Mouse (Mus musculus): Measurements from ENCODE around the gene Nit1.

Gene Nit1

DNA sequence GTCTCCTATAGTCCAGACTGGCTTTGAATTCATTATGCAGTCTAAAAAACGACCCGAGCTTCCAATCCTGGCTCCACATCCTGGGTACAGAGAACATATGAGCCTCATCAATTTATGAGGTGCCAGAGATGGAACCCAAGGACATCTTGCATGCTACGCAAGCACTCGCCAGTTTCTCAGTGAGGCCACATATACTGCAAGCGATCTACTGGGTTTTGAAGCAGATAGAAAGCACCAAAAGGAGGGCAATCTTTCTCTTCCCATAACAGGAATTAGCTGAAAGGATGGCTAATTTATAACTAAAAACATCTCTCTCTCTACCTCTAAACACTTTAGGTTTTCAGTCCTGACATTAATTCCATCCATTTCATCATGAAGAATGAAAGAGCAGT lies 51.5 kb downstream of the Nit1 start:
- DNase-seq (ENCODE audit: low spot score): no peak

DNA sequence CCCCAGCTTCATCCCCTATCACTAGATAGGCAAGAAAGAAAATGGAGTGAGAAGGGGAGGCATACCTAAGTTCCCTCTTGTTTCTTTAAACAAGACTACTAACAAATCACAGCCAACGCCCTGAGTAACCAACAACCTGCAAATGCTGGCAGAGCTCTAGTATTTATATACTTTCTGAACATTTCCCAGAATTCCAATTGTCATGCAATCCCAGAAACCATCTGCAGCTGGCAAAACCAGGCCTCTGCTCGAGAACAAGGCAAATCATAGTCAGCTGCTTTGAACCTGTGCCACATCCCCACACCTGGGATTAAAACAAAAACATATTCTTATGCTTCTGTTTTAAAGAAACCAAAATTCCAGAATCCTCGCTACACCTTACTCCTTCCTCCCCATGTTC lies 52.1 kb downstream of the Nit1 start:
- no peak for DNase-seq (ENCODE audit: low spot score)

DNA sequence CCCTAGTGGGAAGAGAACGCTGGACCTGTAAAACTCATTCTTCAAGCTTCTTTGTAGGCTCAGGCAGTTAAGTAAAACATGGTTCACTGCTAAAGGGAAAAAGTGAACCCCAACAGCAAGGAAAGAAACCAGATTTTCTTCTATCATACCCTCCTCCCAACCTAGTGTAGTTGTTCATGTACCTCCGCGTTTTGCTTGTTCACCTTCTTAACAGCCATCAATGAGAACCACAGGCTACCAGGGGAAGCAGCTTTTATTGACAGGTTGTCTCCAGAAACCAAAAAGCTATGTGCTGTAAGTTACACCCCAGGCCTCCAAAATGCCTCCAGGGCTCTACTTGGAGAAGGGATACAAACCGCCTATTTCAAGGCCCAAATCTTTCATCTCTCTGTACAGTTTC lies 57.1 kb downstream of the Nit1 start:
- no peak for DNase-seq (ENCODE audit: low spot score)

Measured in spleen, adult 12 weeks (tissue).